Mouse (Mus musculus) midbrain, embryonic 11.5 days (tissue): ENCODE measurements at regions not wholly inside any gene's neighbourhood (a gene's known extent, or its start where the extent isn't known, plus 50 kb on each side); places are given as distances from the start of the nearest gene placed in this dataset.
"Not testable (repeated sequence)": the region's sequence is repeated elsewhere in the genome, so short reads cannot be mapped to it uniquely, and the experiment has no call there.

Source experiments
- ATAC-seq: fragments of 200-750 bp; cut with Nextera tagmentation; 2 replicates; pipeline ENCODE4 v1.8.0; 2017; ENCODE audit warnings: moderate TSS enrichment, moderate library complexity; ENCODE audit not compliant: low FRiP score
- DNase-seq: peaks from one replicate; pipeline ENCODE4 v3.0.0; 2015; ENCODE audit warnings: low spot score; ENCODE audit errors: missing footprints
- H3K27ac ChIP-seq: fragments of 300-500 bp; sonication (generic); 2 replicates; pipeline ENCODE4 v1.5.1; 2014; ENCODE audit warnings: low read depth, low read length
- H3K27me3 ChIP-seq: fragments of 300-500 bp; sonication (generic); 2 replicates; pipeline ENCODE4 v1.6.1; 2014; ENCODE audit warnings: mild to moderate bottlenecking, low read length, moderate library complexity, mixed read lengths; ENCODE audit not compliant: control insufficient read depth, insufficient read depth
- H3K36me3 ChIP-seq: fragments of 300-500 bp; sonication (generic); 2 replicates; pipeline ENCODE4 v1.6.1; 2014; ENCODE audit warnings: mild to moderate bottlenecking, low read length, moderate library complexity, mixed read lengths; ENCODE audit not compliant: control insufficient read depth, insufficient read depth
- H3K4me1 ChIP-seq: fragments of 300-500 bp; sonication (generic); 2 replicates; pipeline ENCODE4 v1.6.1; 2014; ENCODE audit warnings: low read length; ENCODE audit not compliant: control insufficient read depth, insufficient read depth
- H3K4me2 ChIP-seq: fragments of 300-500 bp; sonication (generic); 2 replicates; pipeline ENCODE4 v1.6.1; 2014; ENCODE audit warnings: mild to moderate bottlenecking, moderate library complexity
- H3K4me3 ChIP-seq: fragments of 300-500 bp; sonication (generic); 2 replicates; pipeline ENCODE4 v1.5.1; 2014; ENCODE audit warnings: low read depth, low read length
- H3K9ac ChIP-seq: fragments of 300-500 bp; sonication (generic); 2 replicates; pipeline ENCODE4 v1.6.1; 2014; ENCODE audit warnings: low read length
- H3K9me3 ChIP-seq: fragments of 300-500 bp; sonication (generic); 2 replicates; pipeline ENCODE4 v1.6.1; 2016; ENCODE audit warnings: low read length; ENCODE audit not compliant: control insufficient read depth
- WGBS: fragments of 180-500 bp; shearing (Covaris S2); extraction: QIAGEN DNeasy Blood & Tissue Kit; methylation state at CpG from one replicate; pipeline ENCODE4 v1.1.7; 2014; 5-methylcytosine and 5-hydroxymethylcytosine counted together

DNA sequence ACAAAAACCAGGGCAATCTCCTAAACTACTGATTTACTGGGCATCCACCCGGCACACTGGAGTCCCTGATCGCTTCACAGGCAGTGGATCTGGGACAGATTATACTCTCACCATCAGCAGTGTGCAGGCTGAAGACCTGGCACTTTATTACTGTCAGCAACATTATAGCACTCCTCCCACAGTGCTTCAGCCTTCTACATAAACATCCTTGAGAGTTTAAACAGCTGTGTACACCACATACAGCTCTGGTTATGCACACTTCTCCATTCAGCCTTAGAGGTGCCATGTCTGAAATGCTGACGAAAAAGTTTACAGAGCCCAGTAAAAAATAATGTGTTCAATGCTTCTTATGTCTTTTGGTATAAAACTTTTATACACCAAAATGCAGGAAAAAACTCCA, 576.3 kb downstream of the Rpia start:
- WGBS: 73% methylated on average over 3 of the region's 3 CpGs
- H3K4me1 ChIP-seq, H3K4me3 ChIP-seq, H3K27me3 ChIP-seq, H3K27ac ChIP-seq, ATAC-seq, H3K9me3 ChIP-seq, DNase-seq, H3K9ac ChIP-seq, H3K36me3 ChIP-seq, H3K4me2 ChIP-seq: not testable (repeated sequence)
